Mouse (Mus musculus): Measurements from ENCODE around the gene Dcun1d3. TPM values are rescaled to one million over a fixed set of nuclear protein-coding genes. Genes with fewer than 3 reads are reported as not detected.

The Dcun1d3 gene
- total RNA-seq, 1 experiment from 2014 or later = 3.0 TPM

DNA sequence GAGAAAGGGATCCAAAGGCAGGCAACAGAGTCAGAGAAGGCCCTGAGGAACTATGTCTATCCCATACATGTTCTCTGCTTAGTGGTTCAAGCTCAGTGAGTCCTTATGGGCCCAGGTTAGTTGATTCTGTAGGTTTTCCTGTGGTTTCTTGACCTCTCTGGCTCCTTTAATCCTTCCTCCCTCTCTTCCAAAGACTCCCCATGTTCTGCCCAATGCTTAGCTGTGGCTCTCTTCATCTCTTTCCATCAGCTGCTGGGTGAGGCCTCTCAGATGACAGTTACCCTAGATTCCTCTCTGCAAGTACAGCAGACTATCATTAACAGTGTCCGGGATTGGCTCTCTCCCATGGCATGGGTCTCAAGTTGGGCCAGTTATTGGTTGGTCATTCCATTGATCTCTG lies 60.7 kb downstream of the Dcun1d3 start:
- ATAC-seq (replicated peaks; ENCODE audit: low read depth, poor library complexity, severe bottlenecking) = no peak

DNA sequence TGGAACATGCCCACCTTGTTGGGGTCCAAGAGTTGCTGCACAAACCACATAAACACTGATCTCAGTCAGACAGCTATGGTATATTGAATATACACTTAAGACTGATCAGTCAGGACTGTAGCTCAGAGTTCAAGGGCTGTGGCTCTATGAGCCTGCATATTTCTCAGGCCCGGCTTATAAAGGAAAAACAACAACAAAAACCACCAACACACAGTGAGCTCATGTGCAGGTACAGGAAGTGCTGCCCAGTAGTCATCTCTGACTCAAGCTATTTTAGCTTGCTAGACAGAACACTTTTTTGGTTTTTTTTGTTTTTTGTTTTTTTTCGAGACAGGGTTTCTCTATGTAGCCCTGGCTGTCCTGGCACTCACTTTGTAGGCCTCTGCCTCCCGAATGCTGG lies 87.4 kb downstream of the Dcun1d3 start:
- ATAC-seq (replicated peaks; ENCODE audit: low read depth, poor library complexity, severe bottlenecking) = no peak

DNA sequence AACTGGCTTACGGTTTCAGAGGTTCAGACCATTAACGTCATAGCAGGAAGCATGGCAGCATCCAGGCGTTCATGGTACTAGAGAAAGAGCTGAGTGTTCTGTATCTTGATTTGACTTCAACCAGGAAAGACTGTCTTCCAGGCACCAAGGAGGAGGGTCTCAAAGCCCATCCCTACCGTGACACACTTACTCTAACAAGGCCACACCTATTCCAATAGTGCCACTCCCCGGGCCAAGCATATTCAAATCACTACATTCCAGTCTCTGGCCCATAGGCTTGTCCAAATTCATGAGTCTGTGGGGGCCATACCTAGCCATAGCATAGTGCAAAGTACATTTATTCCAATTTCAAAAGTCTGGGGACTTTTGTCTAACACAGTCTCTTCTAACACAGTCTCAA lies 88.7 kb downstream of the Dcun1d3 start:
- ATAC-seq (replicated peaks; ENCODE audit: low read depth, poor library complexity, severe bottlenecking) = no peak

Other genes starting within 250 kb of the Dcun1d3 start
- not detected in 2 replicates for gene Acsm4, start 206.3 kb downstream of the Dcun1d3 start, total RNA-seq (2017)
- 124 and 137 TPM in 2 replicates for gene Thumpd1, start 175.5 kb downstream of the Dcun1d3 start, total RNA-seq (2017)
- 0.05 and 0.10 TPM in 2 replicates for gene Acsm3, start 135.4 kb downstream of the Dcun1d3 start, total RNA-seq (2017)
- gene Rexo5, start 102.3 kb downstream of the Dcun1d3 start, total RNA-seq (2017) = 24.9 and 62.3 TPM in 2 replicates
- 16.2 and 18.6 TPM in 2 replicates for gene Eri2, start 102.2 kb downstream of the Dcun1d3 start, total RNA-seq (2017)
- 2.6 and 4.7 TPM in 2 replicates for gene Lyrm1, start 437 bp downstream of the Dcun1d3 start, total RNA-seq (2017)
- gene Dnah3, start 199.0 kb upstream of the Dcun1d3 start, total RNA-seq (2017) = not detected in 2 replicates
- 3.6 and 5.9 TPM in 2 replicates for gene Tmem159, start 206.1 kb upstream of the Dcun1d3 start, total RNA-seq (2017)
- not detected in 2 replicates for gene Zp2, start 249.0 kb upstream of the Dcun1d3 start, total RNA-seq (2017)